Mouse (Mus musculus) Patski (cell line): Measurements from ENCODE around the gene Tnfrsf14. TPM values are rescaled to one million over a fixed set of nuclear protein-coding genes. Genes with fewer than 3 reads are reported as not detected.

Source experiments
- ATAC-seq: fragments of 100-300 bp; one replicate; pipeline ENCODE4 v1.8.0; 2021
- CTCF ChIA-PET: fragments of 350-600 bp; sonication (Branson Sonifier 250); formaldehyde crosslinking; loops from one replicate; lab custom pipeline; 2022; ENCODE audit warnings: inconsistent platforms; lab: Charles Lee
- POLR2A ChIA-PET: fragments of 350-600 bp; sonication (Branson Sonifier 250); formaldehyde crosslinking; loops from one replicate; lab custom pipeline; 2022; ENCODE audit warnings: antibody characterized with exemption, inconsistent platforms; lab: Charles Lee
- DNase-seq: peaks from one replicate; pipeline ENCODE4 v3.0.0-alpha.2; 2011; ENCODE audit warnings: low read depth, low spot score
- H3K27me3 ChIP-seq: fragments of 371-371 bp; one replicate; pipeline ENCODE4 v1.5.1; 2021
- CTCF ChIP-seq: fragments of 100-300 bp; IDR thresholded peaks from one replicate; pipeline ENCODE4 v1.5.1; 2021
- in situ Hi-C: fragments of 300-500 bp; cut with MboI; formaldehyde crosslinking; loops from 3 replicates; pipeline ENCODE4 v1.11.1; 2018; ENCODE audit warnings: low pct_unique_long_range_greater_than_20kb, mixed read lengths
- polyA plus RNA-seq: library from polyadenylated mRNA; unstranded; gene quantifications from one replicate; pipeline ENCODE4 v1.2.3, GENCODE M21; 2021

Tnfrsf14 gene
- polyA plus RNA-seq, 1 experiment from 2014 or later, result 0.13 TPM

DNA sequence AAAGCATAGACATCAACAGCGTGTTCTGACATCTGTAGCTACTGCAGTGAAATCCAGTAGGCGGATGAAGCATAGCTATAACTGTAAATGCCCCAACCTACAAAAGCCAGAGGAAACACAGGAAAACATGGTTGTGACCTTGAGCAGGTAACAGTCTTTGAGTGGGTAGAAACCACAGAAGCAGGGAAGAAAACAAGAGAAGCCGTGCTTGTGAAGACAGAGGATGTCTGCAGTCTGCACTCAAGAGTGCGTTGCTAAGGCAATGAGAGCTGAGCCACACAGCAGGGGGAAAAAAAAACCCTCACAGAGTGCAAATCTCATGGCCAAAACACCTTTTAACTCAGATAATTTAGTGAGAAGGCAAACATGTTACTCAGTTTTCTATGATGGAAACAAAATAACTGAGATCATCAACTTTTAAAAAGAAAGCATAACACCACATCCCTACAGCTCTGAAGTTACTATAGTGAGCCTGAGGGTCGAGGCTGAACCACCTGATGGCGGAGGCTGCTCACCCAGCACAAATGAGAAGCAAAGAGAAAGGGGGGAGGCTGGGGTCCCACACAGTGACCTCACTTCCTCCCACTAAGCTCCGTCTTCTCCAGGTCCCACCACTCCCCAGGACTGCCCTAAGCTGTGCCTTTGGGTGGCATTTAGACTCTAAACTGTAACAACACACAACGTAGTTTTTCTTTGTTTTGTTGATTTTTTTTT, 8.3 kb upstream of the Tnfrsf14 start:
- TF ChIP-seq CTCF, result no peak
- CTCF ChIA-PET, result interaction anchor here (1.5 kb wide), 1 partner anchor 15 kb away, joined by 5 read pairs; no protein-coding TSS in a partner anchor
- in situ Hi-C loops, result no loop called here
- DNase-seq (no peak), ATAC-seq (no peak)
- H3K27me3 ChIP-seq, result peaks cover 12% of the 10 kb centered on the region
- POLR2A ChIA-PET, result interaction anchor here (0.9 kb wide), 1 partner anchor 27 kb away, joined by 3 read pairs; the partner anchor contains the start of gene Pank4

DNA sequence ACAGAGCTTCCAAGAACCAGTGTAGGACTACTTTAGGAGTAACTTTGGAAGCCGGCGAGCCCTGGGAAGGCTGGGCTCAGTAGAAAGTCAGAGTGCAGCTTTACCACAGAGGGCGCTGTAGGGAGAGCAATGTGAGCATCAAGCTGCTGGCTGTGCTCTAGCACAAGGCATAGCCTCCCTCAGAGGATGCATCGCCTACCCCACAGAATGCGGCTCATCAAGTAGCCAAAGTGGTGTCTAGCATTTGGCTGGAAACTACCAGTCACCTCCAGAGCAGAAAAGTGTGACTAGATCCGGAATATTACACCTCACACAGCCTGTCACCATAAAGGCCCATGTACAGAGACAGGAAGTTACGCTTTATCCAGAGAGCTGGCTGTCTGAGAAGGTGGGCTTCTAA, 7.4 kb upstream of the Tnfrsf14 start:
- CTCF ChIA-PET, result interaction anchor here (1.5 kb wide), 1 partner anchor 14 kb away, joined by 5 read pairs; no protein-coding TSS in a partner anchor
- H3K27me3 ChIP-seq, result peaks cover 9% of the 10 kb centered on the region
- ATAC-seq, result no peak
- DNase-seq, result no peak
- TF ChIP-seq CTCF, result no peak
- POLR2A ChIA-PET, result no interaction called here
- in situ Hi-C loops, result no loop called here

DNA sequence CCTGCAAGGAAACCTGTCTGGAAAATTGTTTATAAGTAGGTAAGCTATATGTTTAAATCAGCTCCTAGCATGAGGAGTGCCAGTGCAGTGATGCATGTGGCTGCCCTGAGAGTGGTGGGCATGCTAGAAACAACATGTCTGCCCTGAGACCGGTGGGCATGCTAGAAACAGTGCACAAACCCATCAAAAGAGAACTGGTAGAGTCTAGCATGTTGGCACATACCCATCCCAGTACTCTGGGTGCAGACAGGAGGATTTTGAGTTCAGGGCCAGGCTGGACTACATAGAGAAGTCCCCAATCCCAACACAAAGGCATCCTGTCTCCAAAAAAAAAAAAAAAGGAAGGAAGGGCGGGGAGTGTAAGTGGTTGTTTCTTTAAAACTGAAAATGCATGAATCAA, 6.4 kb upstream of the Tnfrsf14 start:
- in situ Hi-C loops, result no loop called here
- TF ChIP-seq CTCF, result no peak
- ChIA-PET CTCF (no interaction called here), POLR2A (no interaction called here)
- no peak for DNase-seq
- no peak for ATAC-seq
- peaks cover 9% of the 10 kb centered on the region for H3K27me3 ChIP-seq

DNA sequence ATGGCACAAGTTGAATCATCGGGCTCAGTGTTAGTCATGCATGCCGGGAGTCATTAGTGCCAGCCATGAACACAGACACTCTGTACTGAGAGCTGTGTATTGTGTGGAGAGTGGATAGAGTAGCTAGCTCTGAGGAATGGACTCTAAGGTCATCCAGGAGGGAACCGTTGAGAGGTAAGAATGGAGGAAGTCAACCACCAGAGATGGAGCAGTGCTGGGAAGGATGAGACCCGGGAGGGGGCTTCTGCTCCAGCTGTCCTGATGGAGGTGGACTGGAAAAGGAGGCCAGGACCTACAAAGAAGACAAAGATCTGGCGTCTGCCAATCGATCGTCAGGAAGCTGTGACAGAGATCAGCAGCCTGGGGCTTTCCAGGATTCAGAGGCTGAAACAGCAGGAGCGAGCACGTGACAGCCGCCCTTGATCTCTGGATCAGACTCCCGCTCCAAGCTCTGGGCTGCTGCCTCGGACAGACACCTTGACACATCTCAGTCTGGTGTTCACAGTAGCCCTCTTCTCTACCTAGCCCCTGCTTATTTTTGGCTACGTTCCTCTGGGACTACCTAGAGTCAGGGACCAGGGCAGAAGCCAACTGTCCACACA, 5.0 kb upstream of the Tnfrsf14 start:
- H3K27me3 ChIP-seq, result peaks cover 9% of the 10 kb centered on the region
- DNase-seq (no peak), ATAC-seq (no peak)
- POLR2A ChIA-PET, result no interaction called here
- CTCF ChIA-PET, result no interaction called here
- no peak for TF ChIP-seq CTCF
- in situ Hi-C loops, result no loop called here

DNA sequence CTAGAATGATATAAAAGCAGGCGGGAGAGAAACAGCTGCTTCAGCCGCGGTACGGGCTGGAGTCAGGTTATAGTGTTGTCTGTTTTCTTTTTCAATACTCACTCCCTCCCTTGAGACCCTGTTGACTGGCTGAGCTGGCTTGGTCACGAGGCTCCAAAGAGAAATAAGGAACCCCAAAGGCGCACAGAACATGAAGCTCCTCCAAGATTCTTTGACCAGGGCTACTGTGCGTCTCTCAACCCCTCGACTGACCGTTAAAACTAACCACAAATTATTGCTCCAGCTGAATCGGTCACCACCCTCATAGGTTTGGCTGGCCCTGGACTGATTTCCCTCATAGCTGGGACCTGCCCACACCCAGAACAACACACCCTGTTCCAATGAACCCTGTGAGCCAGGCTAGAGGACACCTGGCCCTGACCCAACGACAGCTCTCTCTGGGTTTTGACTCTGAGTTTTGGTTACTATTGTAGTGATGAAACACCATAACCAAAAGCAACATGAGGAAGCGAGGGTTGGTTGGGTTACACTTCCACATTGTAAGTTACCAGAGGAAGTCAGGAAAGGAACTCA, 811 bp upstream of the Tnfrsf14 start:
- ChIA-PET CTCF (interaction anchor here (1.4 kb wide), 1 partner anchor 9 kb away, joined by 3 read pairs; no protein-coding TSS in a partner anchor), POLR2A (no interaction called here)
- TF ChIP-seq CTCF, result no peak
- H3K27me3 ChIP-seq, result no peaks in the 10 kb centered on the region
- DNase-seq (no peak), ATAC-seq (no peak)
- in situ Hi-C loops, result no loop called here

DNA sequence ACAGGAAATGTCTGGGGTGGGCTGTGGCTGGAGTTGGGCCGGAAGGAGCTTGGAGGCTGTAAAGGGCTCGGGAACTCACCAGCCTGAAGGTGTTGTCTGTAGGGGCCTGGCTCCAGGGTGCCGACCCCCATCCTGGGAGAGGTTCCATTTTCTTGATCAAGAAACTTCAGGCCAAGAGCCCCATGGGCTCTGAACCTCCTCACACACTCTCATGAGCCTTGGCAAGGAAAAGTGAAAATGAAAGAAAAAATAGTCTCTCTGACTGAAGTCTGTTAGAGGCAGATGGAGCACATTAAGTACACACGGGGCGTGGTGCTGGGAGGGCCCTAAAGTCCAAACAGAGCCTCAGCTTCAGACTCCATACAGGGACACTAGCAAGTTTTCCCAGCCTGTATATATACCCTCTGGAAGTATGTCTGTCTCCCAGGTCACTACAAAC, 445 bp downstream of the Tnfrsf14 start:
- no peak for TF ChIP-seq CTCF
- ChIA-PET CTCF (no interaction called here), POLR2A (no interaction called here)
- ATAC-seq, result no peak
- in situ Hi-C loops, result no loop called here
- DNase-seq, result no peak
- no peaks in the 10 kb centered on the region for H3K27me3 ChIP-seq

DNA sequence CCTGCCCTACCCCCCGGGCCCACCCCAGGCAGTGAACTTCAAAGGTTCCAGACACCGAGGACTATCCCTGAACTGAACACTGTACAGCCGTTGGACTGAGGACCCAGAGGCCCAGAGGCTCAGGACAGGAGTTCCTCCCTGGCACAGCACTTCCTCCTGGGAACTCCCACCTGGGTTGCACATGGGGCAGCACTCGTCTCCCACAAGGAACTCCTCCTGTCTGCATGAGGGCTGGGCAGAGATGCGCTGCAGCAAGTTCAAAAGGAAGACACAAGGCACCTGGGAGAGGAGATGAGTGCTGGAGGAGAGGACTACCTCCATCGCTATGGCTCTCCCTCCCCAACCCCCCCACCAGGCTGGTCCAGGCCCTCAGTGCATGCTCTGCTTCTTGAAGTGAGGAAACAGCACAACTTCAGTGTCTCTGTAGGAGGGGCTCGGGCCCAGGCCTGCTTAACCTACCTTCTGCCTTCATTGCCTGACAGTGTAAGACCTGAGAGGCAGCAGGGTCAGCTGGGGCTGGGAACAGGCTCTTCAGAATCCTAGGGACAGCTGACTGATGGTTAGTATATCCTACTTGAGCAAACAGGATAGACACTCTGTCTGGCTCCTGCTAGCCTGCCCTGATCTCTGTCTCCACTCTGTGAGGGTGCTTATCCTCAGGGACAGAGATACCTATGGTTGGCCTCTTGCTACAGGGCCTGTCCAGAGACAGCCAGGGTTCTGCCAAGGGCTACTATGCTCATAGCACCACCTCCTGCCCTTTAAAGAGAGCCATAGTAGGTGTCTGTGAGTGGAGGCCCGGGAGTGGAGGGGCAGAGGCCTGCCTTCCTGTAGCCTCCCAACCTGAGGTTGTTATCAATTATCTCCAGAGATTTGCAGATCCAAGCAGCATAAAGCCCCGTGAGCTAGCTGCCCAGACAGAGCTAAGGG, 1.1 kb downstream of the Tnfrsf14 start:
- no peak for DNase-seq
- no peak for ATAC-seq
- ChIA-PET CTCF (no interaction called here), POLR2A (no interaction called here)
- in situ Hi-C loops, result no loop called here
- TF ChIP-seq CTCF, result no peak
- H3K27me3 ChIP-seq, result no peaks in the 10 kb centered on the region

DNA sequence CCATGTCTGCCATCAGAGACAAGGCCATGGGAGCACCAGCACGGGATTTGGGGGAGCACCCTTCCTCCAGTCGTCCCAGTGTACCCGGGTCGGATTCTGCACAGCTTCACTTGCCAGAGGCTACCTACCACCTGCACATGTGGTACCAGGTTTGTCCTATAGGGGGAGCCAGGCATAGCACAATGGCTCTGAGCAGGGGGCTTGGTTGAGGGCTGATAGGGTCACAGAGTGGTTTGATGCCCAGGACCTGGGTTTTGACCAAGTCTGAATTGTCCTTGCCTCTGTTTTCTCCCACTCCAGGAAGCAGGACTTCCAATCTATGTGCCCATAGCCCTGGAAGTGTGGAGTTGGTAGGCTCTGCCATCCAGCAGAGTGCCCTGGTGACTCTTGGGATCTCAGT, 3.0 kb downstream of the Tnfrsf14 start:
- CTCF ChIA-PET, result no interaction called here
- H3K27me3 ChIP-seq, result no peaks in the 10 kb centered on the region
- no peak for TF ChIP-seq CTCF
- POLR2A ChIA-PET, result no interaction called here
- ATAC-seq (no peak), DNase-seq (no peak)
- in situ Hi-C loops, result no loop called here

DNA sequence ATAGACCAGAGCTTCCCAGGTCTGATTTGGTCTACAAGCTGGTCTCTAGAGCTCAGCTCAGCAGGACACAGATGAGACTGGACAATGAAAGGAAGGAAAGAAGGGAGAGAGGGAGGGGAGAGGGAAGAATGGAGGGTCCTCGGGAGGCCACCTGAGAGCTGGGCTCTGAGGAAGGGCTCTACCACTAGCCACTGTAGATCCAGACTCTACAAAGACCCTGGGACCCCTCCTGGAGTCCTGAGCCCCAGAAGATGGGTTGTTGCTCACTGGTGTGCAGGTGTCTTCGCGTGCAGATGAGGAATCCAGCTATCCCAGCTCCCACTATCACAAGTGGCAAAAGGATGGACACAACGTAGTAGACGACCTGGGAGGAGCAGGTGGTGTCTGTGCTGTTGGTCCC, 5.4 kb downstream of the Tnfrsf14 start:
- H3K27me3 ChIP-seq, result no peaks in the 10 kb centered on the region
- in situ Hi-C loops, result no loop called here
- ATAC-seq (no peak), DNase-seq (no peak)
- POLR2A ChIA-PET, result no interaction called here
- CTCF ChIA-PET, result no interaction called here
- TF ChIP-seq CTCF, result no peak

DNA sequence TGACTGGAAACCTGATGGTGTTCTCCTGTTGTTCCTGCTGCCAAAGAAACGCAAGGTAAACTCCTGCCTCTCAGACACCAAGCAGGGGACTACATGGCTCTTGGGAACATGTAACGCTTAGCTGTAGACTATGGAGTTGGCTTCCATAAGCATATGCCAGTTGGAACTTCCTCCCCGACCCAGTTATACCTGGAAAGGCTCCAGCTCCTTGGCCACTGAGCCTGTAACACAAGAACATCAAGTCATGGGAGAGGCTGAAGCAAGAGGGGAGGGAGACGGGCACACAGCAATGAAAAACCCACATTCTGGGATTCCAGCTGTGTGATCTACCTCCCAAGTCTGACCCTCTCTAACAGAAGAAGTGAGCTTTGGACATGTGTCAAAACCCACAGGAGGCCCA, 6.1 kb downstream of the Tnfrsf14 start:
- no peaks in the 10 kb centered on the region for H3K27me3 ChIP-seq
- ATAC-seq (no peak), DNase-seq (no peak)
- in situ Hi-C loops, result no loop called here
- POLR2A ChIA-PET, result no interaction called here
- no peak for TF ChIP-seq CTCF
- CTCF ChIA-PET, result interaction anchor here (0.9 kb wide), 1 partner anchor 15 kb away, joined by 5 read pairs; no protein-coding TSS in a partner anchor
